Mouse (Mus musculus): Measurements from ENCODE around the gene Gm21936. TPM values are rescaled to one million over a fixed set of nuclear protein-coding genes. Genes with fewer than 3 reads are reported as not detected.
"Not testable (repeated sequence)": the region's sequence is repeated elsewhere in the genome, so short reads cannot be mapped to it uniquely, and the experiment has no call there.

Gene Gm21936
- not detected in 2 replicates for polyA plus RNA-seq (2015; fragmentation: Nextera tagmentation; extraction: Ambion mirVana)

- H3K36me3 ChIP-seq (replicated peaks); H3K9ac ChIP-seq; H3K4me3 ChIP-seq (replicated peaks); H3K4me1 ChIP-seq (replicated peaks); ATAC-seq (ENCODE audit: insufficient read depth); H3K27ac ChIP-seq (replicated peaks); H3K27me3 ChIP-seq; H3K9me3 ChIP-seq (replicated peaks); H3K4me2 ChIP-seq: not testable (repeated sequence)
- WGBS (ENCODE audit: insufficient replicate concordance) = 58% methylated on average over 1 of the region's 1 CpGs
Measured at GRCm38 (mm10) chr12:87795212-87795611, at the start of gene Gm21936. Gm21936 (plus strand) TSS chr12:87795512.

- H3K27ac ChIP-seq (replicated peaks); H3K9me3 ChIP-seq (replicated peaks); H3K4me3 ChIP-seq (replicated peaks); H3K9ac ChIP-seq; ATAC-seq (ENCODE audit: insufficient read depth); H3K4me2 ChIP-seq; H3K27me3 ChIP-seq; H3K4me1 ChIP-seq (replicated peaks); H3K36me3 ChIP-seq (replicated peaks): not testable (repeated sequence)
- 64% methylated on average over 4 of the region's 4 CpGs for WGBS (ENCODE audit: insufficient replicate concordance)
Measured at GRCm38 (mm10) chr12:87775655-87776054, 19.7 kb upstream of the Gm21936 start, which contains the start of gene Gm21319. Gm21319 (minus strand) TSS chr12:87775755.

GRCm38 (mm10) chr12:87797971-87798370, 2.7 kb downstream of the Gm21936 start:
- not testable (repeated sequence) for H3K36me3 ChIP-seq (replicated peaks); H3K4me1 ChIP-seq (replicated peaks); H3K27me3 ChIP-seq; ATAC-seq (ENCODE audit: insufficient read depth); H3K4me2 ChIP-seq; H3K4me3 ChIP-seq (replicated peaks); H3K27ac ChIP-seq (replicated peaks); H3K9ac ChIP-seq; H3K9me3 ChIP-seq (replicated peaks)
- WGBS (ENCODE audit: insufficient replicate concordance) = 65% methylated on average over 5 of the region's 5 CpGs

GRCm38 (mm10) chr12:87816277-87816676, 21.0 kb downstream of the Gm21936 start, which contains the start of gene BB287469:
BB287469 (plus strand) TSS chr12:87816577.
- not testable (repeated sequence) for H3K4me2 ChIP-seq; H3K27ac ChIP-seq (replicated peaks); H3K9ac ChIP-seq; H3K4me1 ChIP-seq (replicated peaks); H3K4me3 ChIP-seq (replicated peaks); H3K36me3 ChIP-seq (replicated peaks); ATAC-seq (ENCODE audit: insufficient read depth); H3K27me3 ChIP-seq; H3K9me3 ChIP-seq (replicated peaks)
- WGBS (ENCODE audit: insufficient replicate concordance) = 56% methylated on average over 5 of the region's 6 CpGs

GRCm38 (mm10) chr12:87842239-87842638, 46.9 kb downstream of the Gm21936 start, which contains the start of gene Gm2001:
Gm2001 (minus strand) TSS chr12:87842339.
- H3K9me3 ChIP-seq (replicated peaks); H3K4me2 ChIP-seq; ATAC-seq (ENCODE audit: insufficient read depth); H3K27me3 ChIP-seq; H3K27ac ChIP-seq (replicated peaks); H3K9ac ChIP-seq; H3K4me1 ChIP-seq (replicated peaks); H3K36me3 ChIP-seq (replicated peaks); H3K4me3 ChIP-seq (replicated peaks): not testable (repeated sequence)
- 54% methylated on average over 2 of the region's 2 CpGs for WGBS (ENCODE audit: insufficient replicate concordance)

Other genes with a start within 250 kb of the Gm21936 start
- gene Oog1, start 192.8 kb upstream of the Gm21936 start, polyA plus RNA-seq (2015; fragmentation: Nextera tagmentation; extraction: Ambion mirVana) = not detected in 2 replicates
- gene Gm4027, start 176.6 kb upstream of the Gm21936 start, polyA plus RNA-seq (2015; fragmentation: Nextera tagmentation; extraction: Ambion mirVana) = 0.05 TPM in 1 of 2 replicates, not detected in the other
- not detected in 2 replicates for gene Gm16381, start 150.9 kb upstream of the Gm21936 start, polyA plus RNA-seq (2015; fragmentation: Nextera tagmentation; extraction: Ambion mirVana)
- not detected in 2 replicates for gene Gm21319, start 19.8 kb upstream of the Gm21936 start, polyA plus RNA-seq (2015; fragmentation: Nextera tagmentation; extraction: Ambion mirVana)
- gene BB287469, start 21.1 kb downstream of the Gm21936 start, polyA plus RNA-seq (2015; fragmentation: Nextera tagmentation; extraction: Ambion mirVana) = not detected in 2 replicates
- gene Gm2001, start 46.8 kb downstream of the Gm21936 start, polyA plus RNA-seq (2015; fragmentation: Nextera tagmentation; extraction: Ambion mirVana) = not detected in 2 replicates
- not detected in 2 replicates for gene Gm2016, start 78.6 kb downstream of the Gm21936 start, polyA plus RNA-seq (2015; fragmentation: Nextera tagmentation; extraction: Ambion mirVana)
- gene Gm2022, start 99.9 kb downstream of the Gm21936 start, polyA plus RNA-seq (2015; fragmentation: Nextera tagmentation; extraction: Ambion mirVana) = not detected in 2 replicates
- gene Gm2035, start 124.3 kb downstream of the Gm21936 start, polyA plus RNA-seq (2015; fragmentation: Nextera tagmentation; extraction: Ambion mirVana) = not detected in 2 replicates
- gene Gm2042, start 158.6 kb downstream of the Gm21936 start, polyA plus RNA-seq (2015; fragmentation: Nextera tagmentation; extraction: Ambion mirVana) = not detected in 2 replicates
- gene Gm2075, start 216.3 kb downstream of the Gm21936 start, polyA plus RNA-seq (2015; fragmentation: Nextera tagmentation; extraction: Ambion mirVana) = not detected in 2 replicates
- not detected in 2 replicates for gene Gm6803, start 223.3 kb downstream of the Gm21936 start, polyA plus RNA-seq (2015; fragmentation: Nextera tagmentation; extraction: Ambion mirVana)
- gene Gm2056, start 231.5 kb downstream of the Gm21936 start, polyA plus RNA-seq (2015; fragmentation: Nextera tagmentation; extraction: Ambion mirVana) = not detected in 2 replicates

Measured in liver, embryonic 15.5 days (tissue).